Mouse (Mus musculus) liver, embryonic 14.5 days (tissue): ENCODE data around the gene Galnt2. TPM values are rescaled to one million over a fixed set of nuclear protein-coding genes. Genes with fewer than 3 reads are reported as not detected.

ENCODE experiments used
- ATAC-seq: fragments of 200-750 bp; cut with Nextera tagmentation; 2 replicates; pipeline ENCODE4 v1.8.0; 2017; ENCODE audit warnings: moderate number of reproducible peaks, mild to moderate bottlenecking, moderate library complexity; ENCODE audit not compliant: insufficient read depth
- DNase-seq, 3 experiments: peaks; one replicate each; pipeline ENCODE4 v3.0.0-alpha.2; 2012 to 2013; ENCODE audit warnings: low read depth in 3 of 3, low spot score in 3 of 3
- H3K27ac ChIP-seq: fragments of 300-500 bp; sonication (generic); 2 replicates; pipeline ENCODE4 v1.5.1; 2014; ENCODE audit warnings: moderate library complexity, mild to moderate bottlenecking, control low read depth, inconsistent platforms
- H3K27me3 ChIP-seq: fragments of 300-500 bp; sonication (generic); 2 replicates; pipeline ENCODE4 v1.6.1; 2014; ENCODE audit warnings: mild to moderate bottlenecking, low read length, moderate library complexity; ENCODE audit not compliant: control insufficient read depth, insufficient read depth
- H3K36me3 ChIP-seq: fragments of 300-500 bp; sonication (generic); replicated peaks from 2 replicates; pipeline ENCODE4 v1.6.1; 2014; ENCODE audit warnings: low read depth; ENCODE audit not compliant: control insufficient read depth, insufficient read depth
- H3K4me1 ChIP-seq, 2 experiments: fragments of 200-500 bp in 1 of 2; fragments of 300-500 bp in 1 of 2; sonication (generic) in 1 of 2; replicated peaks; 2 replicates each; pipeline ENCODE4 v1.6.1; 2012 to 2014; ENCODE audit warnings: antibody characterized with exemption in 1 of 2, inconsistent platforms in 1 of 2, low read length in 1 of 2; ENCODE audit not compliant: control insufficient read depth in 2 of 2, insufficient read depth in 2 of 2
- H3K4me2 ChIP-seq: fragments of 300-500 bp; sonication (generic); 2 replicates; pipeline ENCODE4 v1.6.1; 2014; ENCODE audit warnings: low read depth, mild to moderate bottlenecking, control low read depth, moderate library complexity
- H3K4me3 ChIP-seq, 2 experiments: fragments of 200-500 bp in 1 of 2; fragments of 300-500 bp in 1 of 2; sonication (generic) in 1 of 2; 2 replicates each; pipeline ENCODE4 v1.5.1; 2012 to 2014; ENCODE audit warnings: low read depth in 2 of 2, low read length in 2 of 2, mild to moderate bottlenecking in 2 of 2, control low read depth in 1 of 2, inconsistent platforms in 1 of 2, moderate library complexity in 1 of 2; ENCODE audit not compliant: insufficient read depth in 1 of 2
- H3K9ac ChIP-seq: fragments of 300-500 bp; sonication (generic); replicated peaks from 2 replicates; pipeline ENCODE4 v1.6.1; 2014; ENCODE audit warnings: mild to moderate bottlenecking, control low read depth, moderate library complexity
- H3K9me3 ChIP-seq: fragments of 300-500 bp; sonication (generic); 2 replicates; pipeline ENCODE4 v1.6.1; 2016; ENCODE audit warnings: low read length, mixed read lengths; ENCODE audit not compliant: control insufficient read depth
- CTCF ChIP-seq: IDR thresholded peaks from 2 replicates; pipeline ENCODE4 v1.5.1; 2016; ENCODE audit warnings: antibody characterized with exemption, low read depth, control low read depth
- EP300 ChIP-seq: IDR thresholded peaks from 2 replicates; pipeline ENCODE4 v1.6.1; 2016; ENCODE audit warnings: antibody characterized with exemption, low read depth
- WGBS: fragments of 180-500 bp; shearing (Covaris S2); extraction: QIAGEN DNeasy Blood & Tissue Kit; methylation state at CpG from one replicate; pipeline ENCODE4 v1.1.7; 2014; ENCODE audit not compliant: insufficient replicate concordance; 5-methylcytosine and 5-hydroxymethylcytosine counted together
- polyA plus RNA-seq, 2 experiments: library from polyadenylated mRNA; depleted of rRNA in 1 of 2; stranded (reverse) in 1 of 2; unstranded in 1 of 2; fragments of >200 nt; fragmentation: Nextera tagmentation in 1 of 2; extraction: Ambion mirVana in 1 of 2; gene quantifications; 2 replicates each; pipeline versions ENCODE4 v1.2.1 to v1.2.3; 2012 to 2014

Galnt2 gene
- polyA plus RNA-seq, 2 experiments, result 6.6 to 19.2 TPM

DNA sequence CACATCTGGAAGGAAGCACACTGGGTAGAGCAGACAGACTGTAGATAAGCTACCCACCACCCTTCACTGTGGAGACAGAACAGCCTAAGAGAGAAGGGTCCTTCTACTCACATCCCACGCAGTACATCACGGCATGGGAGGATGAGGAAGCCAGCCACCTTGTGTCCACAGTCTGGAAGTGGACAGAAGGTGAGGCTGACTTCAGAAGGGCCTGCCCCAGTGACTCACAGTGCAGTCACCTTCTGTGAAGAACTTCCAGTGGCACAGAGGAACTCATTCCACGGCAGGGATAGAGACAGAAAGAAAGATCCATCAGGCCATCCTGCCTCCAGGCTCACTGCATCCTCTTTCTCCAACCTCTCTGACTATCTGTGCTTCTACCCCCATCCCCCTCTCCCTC is 108.6 kb downstream of the Galnt2 start:
- DNase-seq (no peak), ATAC-seq (no peak)
- no peaks in the 10 kb centered on the region; a peak in 1 of 4 replicates for H3K4me1 ChIP-seq
- H3K27ac ChIP-seq, result no peak overlapping the region
- H3K36me3 ChIP-seq, result no peaks in the 10 kb centered on the region
- no peak overlapping the region for H3K4me2 ChIP-seq
- no peak overlapping the region for H3K4me3 ChIP-seq
- no peaks in the 10 kb centered on the region for H3K9me3 ChIP-seq
- H3K9ac ChIP-seq, result no peak overlapping the region
- no peak for TF ChIP-seq CTCF
- no peak for TF ChIP-seq EP300
- WGBS, result 62% methylated on average over 3 of the region's 3 CpGs
- no peaks in the 10 kb centered on the region for H3K27me3 ChIP-seq

DNA sequence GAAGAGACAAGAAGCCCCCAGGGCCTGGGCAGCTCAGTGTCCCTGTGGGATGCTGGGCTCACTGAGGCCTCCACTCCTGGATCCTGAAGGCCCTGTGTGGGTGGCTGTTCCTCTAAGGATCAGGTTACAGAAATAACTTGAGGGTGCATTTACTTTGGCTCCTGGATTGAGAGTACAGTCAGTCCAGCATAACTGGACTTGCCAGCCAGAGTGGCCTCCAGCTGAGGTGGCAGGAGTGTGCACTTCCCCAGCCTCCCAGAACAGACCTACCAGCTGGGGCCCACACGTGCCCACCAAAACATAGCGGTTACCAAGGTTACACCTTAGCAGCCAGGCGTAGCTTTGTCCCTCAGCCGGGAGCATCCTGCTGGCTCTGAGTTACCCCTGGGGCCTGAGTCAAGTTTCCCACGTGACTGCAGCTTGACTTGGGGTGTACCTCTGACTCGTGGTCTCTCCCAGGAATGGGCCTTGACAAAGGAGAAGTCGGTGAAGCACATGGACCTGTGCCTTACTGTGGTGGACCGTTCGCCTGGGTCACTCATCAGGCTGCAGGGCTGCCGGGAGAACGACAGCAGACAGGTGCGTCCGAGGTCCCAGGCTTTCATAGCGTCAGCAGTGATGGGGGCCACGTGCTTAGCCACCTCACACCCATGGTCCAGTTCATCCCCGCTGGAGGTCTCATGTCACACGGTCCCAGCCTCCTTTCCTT is 109.3 kb downstream of the Galnt2 start:
- Histone ChIP-seq H3K27me3 (no peaks in the 10 kb centered on the region), H3K9me3 (no peaks in the 10 kb centered on the region), H3K4me2 (no peak overlapping the region), H3K4me3 (no peak overlapping the region), H3K4me1 (no peaks in the 10 kb centered on the region; a peak in 1 of 4 replicates), H3K36me3 (no peaks in the 10 kb centered on the region), H3K9ac (no peak overlapping the region), H3K27ac (no peak overlapping the region)
- DNase-seq (no peak), ATAC-seq (no peak)
- TF ChIP-seq CTCF, result no peak
- no peak for TF ChIP-seq EP300
- 75% methylated on average over 17 of the region's 17 CpGs for WGBS

DNA sequence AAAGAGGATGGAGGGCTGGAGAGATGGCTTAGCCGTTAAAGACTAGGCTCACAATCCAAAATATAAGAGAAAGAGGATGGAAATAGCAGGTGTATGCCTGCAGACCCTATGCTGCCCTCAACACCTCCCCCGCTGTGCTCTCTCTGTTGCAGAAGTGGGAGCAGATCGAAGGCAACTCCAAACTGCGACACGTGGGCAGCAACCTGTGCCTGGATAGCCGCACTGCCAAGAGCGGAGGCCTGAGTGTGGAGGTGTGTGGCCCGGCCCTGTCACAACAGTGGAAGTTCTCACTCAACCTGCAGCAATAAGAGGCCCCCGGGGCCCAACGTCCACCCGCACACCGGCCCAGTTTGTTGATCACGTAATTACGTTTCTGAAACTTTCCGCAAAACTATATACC is 112.0 kb downstream of the Galnt2 start:
- Histone ChIP-seq H3K27ac (no peak overlapping the region), H3K9me3 (no peaks in the 10 kb centered on the region), H3K36me3 (no peaks in the 10 kb centered on the region), H3K4me1 (no peaks in the 10 kb centered on the region; a peak in 1 of 4 replicates), H3K9ac (no peak overlapping the region), H3K4me3 (no peak overlapping the region), H3K27me3 (no peaks in the 10 kb centered on the region), H3K4me2 (no peak overlapping the region)
- WGBS, result 84% methylated on average over 15 of the region's 15 CpGs
- ATAC-seq (no peak), DNase-seq (no peak)
- no peak for TF ChIP-seq CTCF
- TF ChIP-seq EP300, result no peak

DNA sequence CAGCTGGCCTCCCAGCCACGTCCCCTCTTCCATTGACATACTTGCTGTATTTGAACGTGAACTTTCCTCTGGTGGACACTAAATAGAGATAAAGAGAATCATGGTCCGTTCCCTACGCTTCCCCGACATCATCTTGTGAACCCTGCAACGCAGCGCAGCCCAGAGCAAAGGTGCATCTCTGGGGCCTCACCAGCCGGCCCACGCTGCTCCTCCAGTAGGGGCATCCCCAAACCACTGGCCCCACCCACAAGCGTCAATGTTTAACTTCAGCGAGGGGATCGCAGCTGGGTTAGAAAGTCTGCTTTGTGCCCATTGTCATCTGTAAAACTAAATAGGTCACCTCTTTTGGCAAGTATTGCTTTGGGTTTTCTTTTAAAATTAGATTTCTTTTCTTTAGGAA is 112.8 kb downstream of the Galnt2 start:
- Histone ChIP-seq H3K4me3 (no peak overlapping the region), H3K4me2 (no peak overlapping the region), H3K4me1 (no peaks in the 10 kb centered on the region; a peak in 1 of 4 replicates), H3K27me3 (no peaks in the 10 kb centered on the region), H3K9ac (no peak overlapping the region), H3K27ac (no peak overlapping the region), H3K9me3 (no peaks in the 10 kb centered on the region), H3K36me3 (no peaks in the 10 kb centered on the region)
- no peak for ATAC-seq
- 73% methylated on average over 12 of the region's 12 CpGs for WGBS
- DNase-seq, result peak in 1 of 3 experiments; percentile 30
- TF ChIP-seq EP300 (no peak), CTCF (no peak)

DNA sequence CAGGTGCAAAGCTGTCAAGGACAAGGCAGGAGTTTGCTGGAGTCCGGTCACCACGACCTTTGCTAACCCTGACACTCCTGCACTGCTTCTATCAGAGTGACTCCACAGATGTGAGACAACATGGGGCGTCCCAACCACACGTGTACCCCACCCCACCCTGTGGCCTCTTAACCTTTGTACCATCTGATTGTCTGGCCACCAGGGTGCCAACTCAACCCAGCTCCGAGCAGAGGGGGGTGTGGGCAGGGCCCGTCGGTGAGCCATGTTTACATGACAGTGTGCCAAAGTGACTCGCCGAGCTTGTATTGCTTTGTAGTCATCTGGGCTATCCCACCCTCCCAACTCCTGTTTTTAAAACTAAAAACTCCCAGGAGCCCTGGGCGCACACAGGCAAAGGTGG is 113.9 kb downstream of the Galnt2 start:
- Histone ChIP-seq H3K9ac (no peak overlapping the region), H3K4me1 (no peaks in the 10 kb centered on the region; a peak in 1 of 4 replicates), H3K27ac (no peak overlapping the region), H3K27me3 (no peaks in the 10 kb centered on the region), H3K4me3 (no peak overlapping the region), H3K4me2 (no peak overlapping the region), H3K36me3 (no peaks in the 10 kb centered on the region), H3K9me3 (no peaks in the 10 kb centered on the region)
- ATAC-seq, result no peak
- DNase-seq, result no peak
- TF ChIP-seq EP300 (no peak), CTCF (no peak)
- WGBS, result 63% methylated on average over 10 of the region's 10 CpGs
